Mouse (Mus musculus) regulatory T cell (primary cell): ENCODE data around the gene Siae.

Experiments used
- in situ Hi-C: fragments of 300-600 bp; cut with MboI, MseI; formaldehyde crosslinking; loops from one replicate; pipeline ENCODE4 v1.15.1; 2025; ENCODE audit warnings: high pct_unique_total_duplicates

Gene Siae

GRCm38 (mm10) chr9:37675287-37675686 lies 119.8 kb downstream of the Siae start:
- in situ Hi-C loops, result no loop called here

GRCm38 (mm10) chr9:37681123-37681522 lies 125.6 kb downstream of the Siae start:
- in situ Hi-C loops, result no loop called here

GRCm38 (mm10) chr9:37687288-37687940 lies 131.9 kb downstream of the Siae start:
- in situ Hi-C loops, result no loop called here

GRCm38 (mm10) chr9:37687941-37688303 lies 132.4 kb downstream of the Siae start:
- in situ Hi-C loops, result no loop called here

GRCm38 (mm10) chr9:37689970-37690686 lies 134.6 kb downstream of the Siae start:
- in situ Hi-C loops, result no loop called here
